Mouse (Mus musculus): ENCODE data around the gene Pik3c2b.
"Not testable (repeated sequence)": the region's sequence is repeated elsewhere in the genome, so short reads cannot be mapped to it uniquely, and the experiment has no call there.

Pik3c2b gene

GRCm38 (mm10) chr1:133033316-133034090 is 12.0 kb upstream of the Pik3c2b start:
- DNase-seq (ENCODE audit: low spot score in 2 of 2) = peak; percentile 42 to 85

- DNase-seq (ENCODE audit: low spot score in 2 of 2) = peak in 1 of 2 experiments; percentile 61
These were observed 11.4 kb upstream of the Pik3c2b start for GRCm38 (mm10) chr1:133034091-133034460.

GRCm38 (mm10) chr1:133034682-133035081 is 10.8 kb upstream of the Pik3c2b start:
- not testable (repeated sequence) for DNase-seq (ENCODE audit: low spot score in 2 of 2)

- peak in 1 of 2 experiments; percentile 66 for DNase-seq (ENCODE audit: low spot score in 2 of 2)
These were observed 5.9 kb upstream of the Pik3c2b start for GRCm38 (mm10) chr1:133039505-133039949.

GRCm38 (mm10) chr1:133045861-133046440 is 484 bp downstream of the Pik3c2b start:
- peak in 1 of 2 experiments; percentile 62 for DNase-seq (ENCODE audit: low spot score in 2 of 2)

- no peak for DNase-seq (ENCODE audit: low spot score in 2 of 2)
These were observed 1.0 kb downstream of the Pik3c2b start for GRCm38 (mm10) chr1:133046441-133046931.

GRCm38 (mm10) chr1:133047575-133047974 is 2.1 kb downstream of the Pik3c2b start:
- DNase-seq (ENCODE audit: low spot score in 2 of 2) = no peak

GRCm38 (mm10) chr1:133048690-133049089 is 3.2 kb downstream of the Pik3c2b start:
- no peak for DNase-seq (ENCODE audit: low spot score in 2 of 2)

- DNase-seq (ENCODE audit: low spot score in 2 of 2) = no peak
These were observed 4.5 kb downstream of the Pik3c2b start for GRCm38 (mm10) chr1:133050001-133050431.

- no peak for DNase-seq (ENCODE audit: low spot score in 2 of 2)
These were observed 6.4 kb downstream of the Pik3c2b start for GRCm38 (mm10) chr1:133051829-133052228.

- no peak for DNase-seq (ENCODE audit: low spot score in 2 of 2)
These were observed 7.6 kb downstream of the Pik3c2b start for GRCm38 (mm10) chr1:133053034-133053433.

GRCm38 (mm10) chr1:133054326-133054725 is 8.9 kb downstream of the Pik3c2b start:
- no peak for DNase-seq (ENCODE audit: low spot score in 2 of 2)

GRCm38 (mm10) chr1:133057345-133058034 is 12.0 kb downstream of the Pik3c2b start:
- DNase-seq (ENCODE audit: low spot score in 2 of 2) = no peak

GRCm38 (mm10) chr1:133059592-133059991 is 14.1 kb downstream of the Pik3c2b start:
- DNase-seq (ENCODE audit: low spot score in 2 of 2) = no peak

- no peak for DNase-seq (ENCODE audit: low spot score in 2 of 2)
These were observed 15.2 kb downstream of the Pik3c2b start for GRCm38 (mm10) chr1:133060681-133061080.

- no peak for DNase-seq (ENCODE audit: low spot score in 2 of 2)
These were observed 17.7 kb downstream of the Pik3c2b start for GRCm38 (mm10) chr1:133063164-133063563.

- peak in 1 of 2 experiments; percentile 43 for DNase-seq (ENCODE audit: low spot score in 2 of 2)
These were observed 22.8 kb downstream of the Pik3c2b start for GRCm38 (mm10) chr1:133068268-133068667.

- DNase-seq (ENCODE audit: low spot score in 2 of 2) = peak; percentile 52 to 55
These were observed 23.3 kb downstream of the Pik3c2b start for GRCm38 (mm10) chr1:133068669-133069274.

- DNase-seq (ENCODE audit: low spot score in 2 of 2) = no peak
These were observed 24.0 kb downstream of the Pik3c2b start for GRCm38 (mm10) chr1:133069275-133070120.

- DNase-seq (ENCODE audit: low spot score in 2 of 2) = no peak
These were observed 24.7 kb downstream of the Pik3c2b start for GRCm38 (mm10) chr1:133070157-133070556.
